Comparison of ENCODE assay signal across 22 mouse cellular contexts in the genomic region with DNA sequence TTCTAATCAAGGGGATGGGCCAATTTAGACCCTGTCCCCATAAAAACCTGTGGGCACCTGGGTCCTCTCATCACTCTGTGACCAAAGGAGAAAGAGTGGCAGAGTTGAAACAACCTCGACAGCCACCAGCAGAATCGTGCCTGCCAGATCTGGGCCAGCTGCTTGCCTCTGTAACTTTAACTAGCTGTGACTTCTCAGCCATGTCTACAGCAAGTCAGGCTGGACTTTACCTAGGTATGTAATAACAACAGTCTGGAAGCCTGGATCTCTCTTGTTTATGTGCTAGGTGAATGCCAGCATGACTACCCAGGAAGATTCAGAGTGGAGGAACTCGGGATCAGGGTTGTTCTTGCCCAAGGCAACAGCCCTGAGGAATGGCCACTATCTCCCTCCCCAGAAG. TPM values are rescaled to one million over a fixed set of nuclear protein-coding genes. Genes with fewer than 3 reads are reported as not detected.
"Had no signal": no experiment of that assay in that cellular context is flagged by ENCODE, and none has a peak within 500 bp of the region (broad histone marks: within the 10 kb centered on the region; RNA-seq: fewer than 3 reads in every experiment).

No protein-coding gene starts in this region.

- H3K27ac ChIP-seq: heart, embryonic 10.5 days; hindbrain, embryonic 13.5 days; hindbrain, embryonic 15.5 days; hindbrain, postnatal 0 days; layer of hippocampus, adult 2 months; left cerebral cortex, adult 2 months; limb, embryonic 10.5 days; limb, embryonic 12.5 days; liver, embryonic 13.5 days; liver, embryonic 15.5 days had no signal

- H3K36me3 ChIP-seq: hindbrain, embryonic 13.5 days; hindbrain, embryonic 15.5 days; limb, embryonic 10.5 days; limb, embryonic 12.5 days; liver, embryonic 13.5 days; liver, embryonic 15.5 days had no signal

- H3K4me3 ChIP-seq: heart, embryonic 10.5 days; heart, embryonic 12.5 days; hindbrain, embryonic 13.5 days; hindbrain, embryonic 15.5 days; layer of hippocampus, adult 2 months; left cerebral cortex, adult 2 months; limb, embryonic 10.5 days; limb, embryonic 12.5 days; liver, embryonic 13.5 days; liver, embryonic 15.5 days had no signal

- H3K4me1 ChIP-seq: heart, embryonic 10.5 days; hindbrain, embryonic 13.5 days; hindbrain, embryonic 15.5 days; limb, embryonic 10.5 days; limb, embryonic 12.5 days; liver, embryonic 13.5 days; liver, embryonic 15.5 days had no signal

- H3K9me3 ChIP-seq: heart, embryonic 10.5 days; heart, embryonic 12.5 days; hindbrain, embryonic 13.5 days; hindbrain, embryonic 15.5 days; limb, embryonic 10.5 days; limb, embryonic 12.5 days; liver, embryonic 13.5 days; liver, embryonic 15.5 days had no signal

- ATAC-seq: forebrain, postnatal 0 days; hindbrain, postnatal 0 days; intestine, embryonic 16.5 days; liver, postnatal 0 days had no signal

- H3K27me3 ChIP-seq: heart, embryonic 12.5 days; hindbrain, embryonic 13.5 days; hindbrain, embryonic 15.5 days; limb, embryonic 12.5 days; liver, embryonic 13.5 days; liver, embryonic 15.5 days had no signal

- H3K9ac ChIP-seq: forebrain, postnatal 0 days; heart, embryonic 12.5 days; hindbrain, embryonic 13.5 days; hindbrain, embryonic 15.5 days; limb, embryonic 12.5 days; liver, embryonic 13.5 days; liver, embryonic 15.5 days; liver, postnatal 0 days had no signal

- H3K4me2 ChIP-seq: heart, embryonic 12.5 days; hindbrain, embryonic 13.5 days; hindbrain, embryonic 15.5 days; limb, embryonic 12.5 days; liver, embryonic 11.5 days; liver, embryonic 13.5 days; liver, embryonic 15.5 days had no signal

- DNase-seq: forebrain, postnatal 0 days; gastrocnemius, postnatal 14 days; gastrocnemius, postnatal 36 days; heart, adult 18-20 months; heart, postnatal 10 days; heart, postnatal 36 days; liver; liver, embryonic 13.5 days; liver, postnatal 0 days had no signal

RNA-seq across cellular contexts. Expression of a gene that starts 32.1 kb away (rescaled TPM):
- polyA plus RNA-seq: heart, embryonic 10.5 days; heart, embryonic 12.5 days; hindbrain, embryonic 11.5 days; limb, embryonic 10.5 days; limb, embryonic 12.5 days; liver, embryonic 11.5 days; liver, embryonic 13.5 days had no signal
